Mouse (Mus musculus) cerebellum, postnatal 10 days (tissue): ENCODE results near the gene Gna12.

ENCODE experiments used
- DNase-seq, 2 experiments: peaks; one replicate each; pipeline ENCODE4 v3.0.0; 2021; ENCODE audit warnings: mixed read lengths in 2 of 2

Gna12 gene

GRCm38 (mm10) chr5:140830314-140831063 lies at the start of gene Gna12:
Gna12 (minus strand) TSS chr5:140830431.
- peak; percentile 98 to 99 for DNase-seq

DNA sequence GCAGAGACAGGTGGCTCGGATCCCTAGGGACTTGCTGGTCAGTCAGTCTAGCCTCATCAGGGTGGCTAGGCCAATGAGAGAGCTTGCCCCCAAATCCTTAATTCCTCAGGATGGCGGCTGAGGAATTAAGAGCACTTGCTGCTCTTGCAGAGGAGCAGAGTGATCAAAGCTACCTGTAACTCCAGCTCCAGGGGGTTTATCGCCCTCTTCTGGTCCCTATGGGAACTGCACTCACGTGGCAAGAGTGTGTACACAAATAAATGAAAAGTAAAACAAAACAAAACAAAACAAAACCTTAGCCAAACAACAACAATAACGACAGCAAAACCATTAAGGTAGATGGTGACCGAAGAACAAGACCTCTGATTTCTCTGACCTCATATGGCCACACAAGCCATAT lies 48.4 kb upstream of the Gna12 start:
- no peak for DNase-seq

GRCm38 (mm10) chr5:140873736-140874307 lies 43.6 kb upstream of the Gna12 start:
- no peak for DNase-seq

- DNase-seq: peak; percentile 42 to 45
Observed at GRCm38 (mm10) chr5:140873039-140873551, 42.9 kb upstream of the Gna12 start.

DNA sequence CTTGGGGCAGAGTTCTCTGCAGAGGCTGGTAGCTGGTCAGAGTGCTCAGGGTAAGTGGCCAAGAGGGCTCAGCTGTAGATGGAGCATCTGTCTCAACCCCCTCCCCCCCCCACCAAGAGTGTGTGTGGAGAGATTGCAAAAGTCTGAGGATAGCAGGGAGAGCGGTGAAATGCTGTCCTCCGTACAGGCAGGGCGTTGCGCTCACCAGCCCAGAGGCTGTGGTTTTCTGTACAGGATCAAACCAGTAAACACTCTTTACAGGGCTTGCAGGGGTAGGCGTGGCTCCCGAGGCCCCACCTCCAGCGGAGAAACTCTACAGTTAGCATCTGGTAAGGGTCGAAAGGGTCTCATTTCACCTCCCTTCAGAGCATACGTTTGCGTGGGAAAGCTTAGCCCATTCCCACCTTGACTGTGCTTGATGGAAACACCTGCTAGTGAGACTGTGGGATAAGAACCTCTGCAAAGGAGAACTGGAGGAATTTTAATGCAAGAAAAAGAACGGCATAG lies 42.4 kb upstream of the Gna12 start:
- DNase-seq: peak in 1 of 2 experiments; percentile 50

DNA sequence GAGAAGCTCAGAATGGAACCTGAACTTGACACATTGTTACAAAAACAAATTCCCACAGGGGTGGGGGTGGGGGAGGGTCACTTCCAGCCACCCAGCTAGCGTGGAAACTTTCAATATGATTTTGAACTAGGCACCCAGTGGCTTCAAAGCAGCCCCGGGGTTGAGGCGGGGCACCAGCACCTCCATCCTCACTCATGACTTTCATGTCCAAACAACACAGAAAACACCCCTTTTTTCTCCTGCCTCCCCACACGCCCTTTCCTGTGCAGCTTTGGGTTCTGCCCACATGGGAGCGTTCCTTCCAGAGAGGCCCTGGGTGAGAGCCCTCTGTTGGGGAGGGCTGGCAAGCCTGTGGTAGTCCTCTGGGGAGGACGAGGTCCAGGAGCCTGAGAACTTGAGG lies 41.0 kb upstream of the Gna12 start:
- no peak for DNase-seq

GRCm38 (mm10) chr5:140869034-140869433 lies 38.8 kb upstream of the Gna12 start:
- peak; percentile 83 to 88 for DNase-seq

DNA sequence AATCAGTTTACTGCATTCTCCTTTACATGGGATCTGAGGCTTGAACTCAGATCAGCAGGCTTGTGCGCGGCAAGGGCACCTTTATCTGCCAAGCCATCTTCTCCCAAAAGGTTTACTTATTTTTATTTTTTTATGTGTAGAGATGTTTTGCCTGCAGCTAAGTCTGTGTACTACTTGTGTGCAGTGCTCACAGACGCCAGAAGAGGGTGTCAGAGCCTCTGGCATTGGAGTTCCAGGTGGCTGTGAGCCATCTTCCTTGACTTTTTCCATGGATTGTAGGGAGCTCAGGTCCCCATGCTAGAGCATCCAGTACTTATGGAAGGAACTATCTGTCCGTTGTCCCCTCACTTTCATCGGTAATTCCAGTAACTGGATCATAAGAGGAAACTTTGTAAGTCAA lies 29.5 kb upstream of the Gna12 start:
- peak in 1 of 2 experiments; percentile 46 for DNase-seq

GRCm38 (mm10) chr5:140858335-140858734 lies 28.1 kb upstream of the Gna12 start:
- no peak for DNase-seq

GRCm38 (mm10) chr5:140857432-140858154 lies 27.4 kb upstream of the Gna12 start:
- DNase-seq: peak; percentile 54 to 66

- no peak for DNase-seq
Observed at GRCm38 (mm10) chr5:140855909-140856530, 25.8 kb upstream of the Gna12 start.

DNA sequence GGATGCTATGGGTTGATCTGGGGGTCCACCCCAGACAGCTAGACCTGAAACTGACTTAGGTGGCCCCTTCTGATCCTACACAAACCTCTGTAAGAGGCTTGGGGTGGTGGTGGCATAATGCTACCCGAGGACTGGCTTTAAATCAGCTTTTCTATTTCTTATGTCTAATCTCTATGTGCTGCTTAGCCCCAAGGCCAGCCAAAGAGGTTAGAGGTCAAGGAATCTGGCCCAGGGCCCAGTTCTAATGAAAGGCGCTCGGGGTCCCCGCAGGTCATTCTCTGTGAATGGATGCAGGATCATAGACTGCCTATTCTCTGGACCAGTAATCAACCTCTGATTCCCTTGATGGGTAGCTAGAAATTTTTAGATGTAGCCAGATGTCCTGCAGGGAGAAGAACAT lies 24.5 kb upstream of the Gna12 start:
- no peak for DNase-seq

DNA sequence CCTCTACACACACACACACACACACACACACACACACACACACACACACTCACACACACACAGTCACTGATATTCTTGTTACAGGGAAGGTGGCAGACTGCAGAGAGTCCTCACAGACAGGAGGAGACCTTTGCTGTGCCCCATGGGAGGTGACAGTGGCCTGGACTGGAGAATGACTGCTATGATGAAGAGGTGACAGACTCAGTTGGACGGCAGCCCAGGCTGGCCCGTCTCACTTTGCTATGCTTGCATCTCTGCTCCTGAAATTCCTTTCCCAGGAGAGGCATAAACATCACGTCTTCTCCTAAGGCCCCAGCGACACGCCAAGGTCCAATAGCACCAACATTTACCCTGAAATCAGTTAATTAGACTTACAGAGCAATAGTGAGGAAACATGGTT lies 23.5 kb upstream of the Gna12 start:
- peak; percentile 39 to 45 for DNase-seq

GRCm38 (mm10) chr5:140852435-140852996 lies 22.3 kb upstream of the Gna12 start:
- DNase-seq: no peak

GRCm38 (mm10) chr5:140847300-140847729 lies 17.1 kb upstream of the Gna12 start:
- peak; percentile 66 to 71 for DNase-seq

GRCm38 (mm10) chr5:140841942-140842341 lies 11.7 kb upstream of the Gna12 start:
- no peak for DNase-seq

DNA sequence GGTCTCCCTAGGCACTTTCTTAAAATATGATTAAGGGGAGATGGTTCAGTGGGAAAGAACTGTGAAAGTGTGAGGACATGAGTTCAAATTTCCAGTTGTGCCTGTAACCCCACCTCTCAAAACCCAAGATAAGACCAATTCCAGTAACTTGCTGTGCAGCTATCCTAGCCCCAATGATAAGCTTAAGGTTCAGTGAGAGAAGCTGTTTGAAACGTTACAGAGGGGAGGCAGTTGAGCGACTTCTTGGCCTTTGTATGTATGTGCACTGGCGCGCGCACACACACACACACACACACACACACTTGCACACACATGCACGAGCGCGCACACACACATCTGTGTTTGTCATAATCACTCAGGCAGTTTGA lies 817 bp upstream of the Gna12 start:
- DNase-seq: no peak

DNA sequence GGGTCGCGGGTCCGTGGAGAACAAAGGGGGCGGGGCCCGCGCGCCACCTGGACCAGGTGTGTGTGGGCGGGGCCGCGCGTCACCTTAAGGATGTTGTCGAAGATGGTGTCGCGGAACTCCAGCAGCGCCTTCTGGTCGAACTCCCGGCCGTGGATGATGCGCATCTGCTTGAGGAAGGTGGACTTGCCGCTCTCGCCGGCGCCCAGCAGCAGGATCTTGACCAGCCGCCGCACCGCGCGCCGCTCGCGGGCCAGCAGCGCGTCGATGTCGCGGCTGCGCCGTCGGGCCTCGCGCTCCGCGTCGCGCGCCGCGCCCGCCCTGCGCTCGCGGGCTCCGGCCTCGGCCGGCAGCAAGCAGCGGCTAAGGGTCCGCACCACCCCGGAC lies 328 bp downstream of the Gna12 start:
- peak; percentile 70 to 71 for DNase-seq

DNA sequence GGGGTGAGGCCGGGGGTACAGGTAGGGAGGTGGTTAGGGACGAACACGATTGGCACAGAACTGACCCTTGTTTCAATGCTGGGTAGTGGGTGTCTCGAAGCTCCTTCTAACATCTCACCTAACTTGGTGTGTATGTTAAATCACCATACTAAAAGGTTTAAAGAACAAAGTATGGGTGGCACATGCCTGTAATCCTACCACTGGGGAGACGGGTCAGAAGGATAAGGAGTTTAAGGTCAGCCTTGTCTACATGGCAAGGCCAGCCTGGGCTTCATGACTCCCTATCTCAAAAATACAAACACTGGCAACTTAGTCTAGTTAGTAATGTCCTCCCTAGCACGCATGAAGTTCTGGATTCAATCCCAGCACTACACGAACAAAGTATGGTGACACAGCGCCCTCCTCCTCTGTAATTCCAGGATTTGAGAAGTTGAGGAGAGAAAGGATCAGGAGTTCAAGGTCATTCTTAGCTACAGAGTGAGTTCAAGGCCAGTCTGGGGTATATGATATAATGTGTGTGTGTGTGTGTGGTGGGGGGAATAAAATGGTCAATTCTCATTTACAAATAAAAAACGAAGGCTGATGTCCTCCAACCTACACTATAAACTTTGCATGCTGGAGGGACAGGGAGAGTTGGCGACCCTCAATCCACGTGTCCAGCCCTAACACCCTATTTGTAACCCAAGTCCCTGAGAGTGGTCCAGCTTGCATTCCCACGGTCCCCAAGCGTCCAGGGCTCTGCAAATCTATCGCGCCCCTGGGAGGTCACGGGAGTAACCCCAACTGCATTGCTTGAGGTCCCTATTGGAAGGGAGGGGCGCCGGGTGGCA lies 935 bp downstream of the Gna12 start:
- peak; percentile 35 to 49 for DNase-seq

DNA sequence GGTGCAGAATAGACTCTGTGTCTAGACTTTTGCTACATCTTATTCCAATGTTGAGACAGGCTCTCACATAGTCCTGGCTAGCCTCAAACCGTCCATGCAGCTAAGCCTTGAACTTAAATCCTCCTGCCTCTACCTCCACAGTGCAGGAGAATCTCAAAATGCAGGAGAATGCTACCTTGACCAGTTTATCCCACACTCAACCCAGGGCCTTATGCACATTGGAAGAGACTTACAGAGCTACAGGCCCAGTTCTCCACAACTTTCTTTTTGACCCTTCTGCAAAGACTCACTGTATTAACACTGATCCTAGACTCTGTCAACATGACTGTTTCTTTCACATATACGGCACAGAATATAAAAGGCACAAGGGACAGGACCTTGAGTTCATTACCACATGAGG lies 1.9 kb downstream of the Gna12 start:
- DNase-seq: no peak

DNA sequence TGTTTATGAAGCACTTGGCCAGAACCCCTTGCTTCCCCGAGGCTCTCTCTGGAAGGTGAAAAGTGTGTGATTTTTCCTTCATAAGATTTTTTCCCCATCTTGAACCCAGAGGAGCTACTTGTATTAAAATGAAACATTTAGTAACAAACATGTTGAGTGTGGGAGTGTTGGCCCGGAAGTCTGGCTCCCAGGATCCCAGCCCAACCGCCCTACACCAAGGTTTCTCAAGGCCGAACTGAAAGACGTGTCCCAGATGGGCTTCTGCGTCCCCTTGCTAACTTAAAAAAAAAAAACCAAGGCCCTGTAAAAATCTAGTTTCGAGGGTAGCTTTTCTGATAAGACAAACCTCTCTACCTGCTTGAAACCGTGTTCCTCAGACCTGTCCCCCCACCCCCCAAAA lies 2.3 kb downstream of the Gna12 start:
- no peak for DNase-seq

DNA sequence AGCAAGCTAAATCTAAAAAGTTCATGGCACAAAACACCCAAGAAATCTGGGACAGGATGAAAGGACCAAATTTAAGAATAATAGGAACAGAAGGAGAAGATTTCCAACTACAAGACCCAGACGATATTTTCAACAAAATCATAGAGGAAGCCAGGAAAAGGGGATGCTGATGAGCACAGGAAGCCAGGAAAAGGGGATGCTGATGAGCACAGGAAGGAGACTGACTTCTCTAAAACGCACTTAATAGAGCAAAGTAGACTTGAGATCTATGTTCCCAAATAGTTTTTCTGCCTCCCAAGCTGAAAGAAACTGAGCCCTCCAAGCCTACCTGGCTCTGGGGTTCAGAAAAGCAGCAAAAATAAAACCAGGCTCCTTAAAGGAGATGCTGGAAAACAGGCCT lies 2.8 kb downstream of the Gna12 start:
- DNase-seq: no peak
